Mouse (Mus musculus): ENCODE data around the gene Emc3.

DNA sequence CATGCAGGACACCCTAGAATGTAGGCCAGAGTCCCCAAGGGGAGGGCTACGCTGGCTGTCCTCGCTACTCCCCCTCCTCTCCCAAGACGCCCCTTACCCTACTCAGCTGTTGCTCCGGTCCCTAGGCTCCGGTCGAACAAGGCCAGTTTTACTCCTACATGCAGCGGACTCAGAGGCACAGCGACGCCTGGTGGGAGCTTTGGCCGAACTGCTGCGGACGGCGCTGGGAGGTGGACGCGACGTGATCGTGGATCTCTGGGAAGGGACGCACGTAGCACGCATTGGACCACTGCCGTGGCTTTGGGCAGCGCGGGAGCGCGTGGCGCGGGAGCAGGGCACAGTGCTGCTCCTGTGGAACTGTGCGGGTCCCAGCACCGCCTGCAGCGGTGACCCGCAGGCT is 62.0 kb downstream of the Emc3 start:
- TF ChIP-seq CTCF (IDR thresholded peaks at IDR 0.05; ENCODE audit: borderline replicate concordance, insufficient read depth, low read length) (peak; percentile 98), POLR2A (IDR thresholded peaks at IDR 0.05; ENCODE audit: low read depth, low read length) (peak; percentile 19; the same call in 1 of the 2 replicates)

Measured in embryonic fibroblast, embryonic 13.5 days (primary cell).